Mouse (Mus musculus): ENCODE results near the gene Gnb5. TPM values are rescaled to one million over a fixed set of nuclear protein-coding genes. Genes with fewer than 3 reads are reported as not detected.

Gene Gnb5
- total and polyA plus RNA-seq, 2 experiments from 2014 or later, result 62.7 to 74.9 TPM

- DNase-seq (ENCODE audit: low spot score) (no peak), ATAC-seq (ENCODE audit: insufficient read depth, low read depth) (no peak)
- Histone ChIP-seq H3K27me3 (ENCODE audit: control insufficient read depth, insufficient read depth, low read length) (no peaks in the 10 kb centered on the region), H3K9ac (replicated peaks; ENCODE audit: low read depth, low read length) (no peak overlapping the region), H3K4me3 (ENCODE audit: low read depth, low read length) (no peak overlapping the region), H3K27ac (ENCODE audit: low read depth) (no peak overlapping the region), H3K4me1 (ENCODE audit: control insufficient read depth, insufficient read depth) (peaks cover 6% of the 10 kb centered on the region), H3K4me2 (ENCODE audit: low read depth, low read length) (no peak overlapping the region), H3K9me3 (replicated peaks; ENCODE audit: control insufficient read depth, low read length) (no peaks in the 10 kb centered on the region), H3K36me3 (replicated peaks; ENCODE audit: control insufficient read depth, insufficient read depth, low read length) (0 out of 2 replicates have a peak, but pooled peaks cover 12% of the 10 kb centered on the region)
- TF ChIP-seq CTCF (IDR thresholded peaks at IDR 0.05; ENCODE audit: low read depth) (no peak), EP300 (IDR thresholded peaks at IDR 0.05; ENCODE audit: low read depth) (no peak)
- WGBS, result 59% methylated on average over 13 of the region's 13 CpGs
Measured at GRCm38 (mm10) chr9:75322099-75322885, 16.2 kb downstream of the Gnb5 start.

- WGBS, result 91% methylated on average over 3 of the region's 3 CpGs
- no peak for TF ChIP-seq EP300 (IDR thresholded peaks at IDR 0.05; ENCODE audit: low read depth)
- TF ChIP-seq CTCF (IDR thresholded peaks at IDR 0.05; ENCODE audit: low read depth), result no peak
- H3K9me3 ChIP-seq (replicated peaks; ENCODE audit: control insufficient read depth, low read length), result no peaks in the 10 kb centered on the region
- no peaks in the 10 kb centered on the region for H3K4me1 ChIP-seq (ENCODE audit: control insufficient read depth, insufficient read depth)
- no peak overlapping the region for H3K4me3 ChIP-seq (ENCODE audit: low read depth, low read length)
- ATAC-seq (ENCODE audit: insufficient read depth, low read depth) (no peak), DNase-seq (ENCODE audit: low spot score) (no peak)
- H3K36me3 ChIP-seq (replicated peaks; ENCODE audit: control insufficient read depth, insufficient read depth, low read length), result peaks cover 34% of the 10 kb centered on the region
- no peak overlapping the region for H3K27ac ChIP-seq (ENCODE audit: low read depth)
- no peaks in the 10 kb centered on the region for H3K27me3 ChIP-seq (ENCODE audit: control insufficient read depth, insufficient read depth, low read length)
- no peak overlapping the region for H3K9ac ChIP-seq (replicated peaks; ENCODE audit: low read depth, low read length)
- no peak overlapping the region for H3K4me2 ChIP-seq (ENCODE audit: low read depth, low read length)
Measured at GRCm38 (mm10) chr9:75328047-75328446, 22.0 kb downstream of the Gnb5 start.

- Histone ChIP-seq H3K4me3 (ENCODE audit: low read depth, low read length) (no peak overlapping the region), H3K9me3 (replicated peaks; ENCODE audit: control insufficient read depth, low read length) (no peaks in the 10 kb centered on the region), H3K9ac (replicated peaks; ENCODE audit: low read depth, low read length) (no peak overlapping the region), H3K27me3 (ENCODE audit: control insufficient read depth, insufficient read depth, low read length) (no peaks in the 10 kb centered on the region), H3K4me2 (ENCODE audit: low read depth, low read length) (no peak overlapping the region), H3K27ac (ENCODE audit: low read depth) (no peak overlapping the region), H3K36me3 (replicated peaks; ENCODE audit: control insufficient read depth, insufficient read depth, low read length) (peaks cover 54% of the 10 kb centered on the region), H3K4me1 (ENCODE audit: control insufficient read depth, insufficient read depth) (no peaks in the 10 kb centered on the region)
- TF ChIP-seq CTCF (IDR thresholded peaks at IDR 0.05; ENCODE audit: low read depth) (no peak), EP300 (IDR thresholded peaks at IDR 0.05; ENCODE audit: low read depth) (no peak)
- 93% methylated on average over 8 of the region's 8 CpGs for WGBS
- DNase-seq (ENCODE audit: low spot score) (no peak), ATAC-seq (ENCODE audit: insufficient read depth, low read depth) (no peak)
Measured at GRCm38 (mm10) chr9:75330821-75331220, 24.7 kb downstream of the Gnb5 start.

- Histone ChIP-seq H3K9me3 (replicated peaks; ENCODE audit: control insufficient read depth, low read length) (no peaks in the 10 kb centered on the region), H3K4me2 (ENCODE audit: low read depth, low read length) (no peak overlapping the region), H3K36me3 (replicated peaks; ENCODE audit: control insufficient read depth, insufficient read depth, low read length) (peaks cover 71% of the 10 kb centered on the region), H3K4me1 (ENCODE audit: control insufficient read depth, insufficient read depth) (no peaks in the 10 kb centered on the region), H3K4me3 (ENCODE audit: low read depth, low read length) (no peak overlapping the region), H3K9ac (replicated peaks; ENCODE audit: low read depth, low read length) (no peak overlapping the region), H3K27me3 (ENCODE audit: control insufficient read depth, insufficient read depth, low read length) (no peaks in the 10 kb centered on the region), H3K27ac (ENCODE audit: low read depth) (no peak overlapping the region)
- ATAC-seq (ENCODE audit: insufficient read depth, low read depth) (no peak), DNase-seq (ENCODE audit: low spot score) (no peak)
- 73% methylated on average over 4 of the region's 4 CpGs for WGBS
- no peak for TF ChIP-seq EP300 (IDR thresholded peaks at IDR 0.05; ENCODE audit: low read depth)
- TF ChIP-seq CTCF (IDR thresholded peaks at IDR 0.05; ENCODE audit: low read depth), result no peak
Measured at GRCm38 (mm10) chr9:75334440-75334839, 28.4 kb downstream of the Gnb5 start.

- ATAC-seq (ENCODE audit: insufficient read depth, low read depth), result no peak
- Histone ChIP-seq H3K4me2 (ENCODE audit: low read depth, low read length) (no peak overlapping the region), H3K4me3 (ENCODE audit: low read depth, low read length) (no peak overlapping the region), H3K27me3 (ENCODE audit: control insufficient read depth, insufficient read depth, low read length) (no peaks in the 10 kb centered on the region), H3K9me3 (replicated peaks; ENCODE audit: control insufficient read depth, low read length) (no peaks in the 10 kb centered on the region), H3K4me1 (ENCODE audit: control insufficient read depth, insufficient read depth) (no peaks in the 10 kb centered on the region), H3K36me3 (replicated peaks; ENCODE audit: control insufficient read depth, insufficient read depth, low read length) (peaks cover 79% of the 10 kb centered on the region), H3K27ac (ENCODE audit: low read depth) (no peak overlapping the region), H3K9ac (replicated peaks; ENCODE audit: low read depth, low read length) (no peak overlapping the region)
- WGBS, result 71% methylated on average over 6 of the region's 6 CpGs
- no peak for DNase-seq (ENCODE audit: low spot score)
- TF ChIP-seq EP300 (IDR thresholded peaks at IDR 0.05; ENCODE audit: low read depth) (no peak), CTCF (IDR thresholded peaks at IDR 0.05; ENCODE audit: low read depth) (no peak)
Measured at GRCm38 (mm10) chr9:75338016-75338415, 31.9 kb downstream of the Gnb5 start.

GRCm38 (mm10) chr9:75342433-75342832 lies 36.3 kb downstream of the Gnb5 start:
- ATAC-seq (ENCODE audit: insufficient read depth, low read depth) (no peak), DNase-seq (ENCODE audit: low spot score) (no peak)
- Histone ChIP-seq H3K9ac (replicated peaks; ENCODE audit: low read depth, low read length) (no peak overlapping the region), H3K4me1 (ENCODE audit: control insufficient read depth, insufficient read depth) (no peaks in the 10 kb centered on the region), H3K4me3 (ENCODE audit: low read depth, low read length) (no peak overlapping the region), H3K36me3 (replicated peaks; ENCODE audit: control insufficient read depth, insufficient read depth, low read length) (peaks cover 67% of the 10 kb centered on the region), H3K27me3 (ENCODE audit: control insufficient read depth, insufficient read depth, low read length) (no peaks in the 10 kb centered on the region), H3K4me2 (ENCODE audit: low read depth, low read length) (no peak overlapping the region), H3K27ac (ENCODE audit: low read depth) (no peak overlapping the region), H3K9me3 (replicated peaks; ENCODE audit: control insufficient read depth, low read length) (no peaks in the 10 kb centered on the region)
- TF ChIP-seq CTCF (IDR thresholded peaks at IDR 0.05; ENCODE audit: low read depth) (no peak), EP300 (IDR thresholded peaks at IDR 0.05; ENCODE audit: low read depth) (no peak)
- 79% methylated on average over 4 of the region's 4 CpGs for WGBS

All from heart, postnatal 0 days (tissue).